Mouse (Mus musculus): Measurements from ENCODE around the gene Zscan2. TPM values are rescaled to one million over a fixed set of nuclear protein-coding genes. Genes with fewer than 3 reads are reported as not detected.

Gene Zscan2
- polyA plus RNA-seq, 1 experiment from 2014 or later = 5.7 TPM

DNA sequence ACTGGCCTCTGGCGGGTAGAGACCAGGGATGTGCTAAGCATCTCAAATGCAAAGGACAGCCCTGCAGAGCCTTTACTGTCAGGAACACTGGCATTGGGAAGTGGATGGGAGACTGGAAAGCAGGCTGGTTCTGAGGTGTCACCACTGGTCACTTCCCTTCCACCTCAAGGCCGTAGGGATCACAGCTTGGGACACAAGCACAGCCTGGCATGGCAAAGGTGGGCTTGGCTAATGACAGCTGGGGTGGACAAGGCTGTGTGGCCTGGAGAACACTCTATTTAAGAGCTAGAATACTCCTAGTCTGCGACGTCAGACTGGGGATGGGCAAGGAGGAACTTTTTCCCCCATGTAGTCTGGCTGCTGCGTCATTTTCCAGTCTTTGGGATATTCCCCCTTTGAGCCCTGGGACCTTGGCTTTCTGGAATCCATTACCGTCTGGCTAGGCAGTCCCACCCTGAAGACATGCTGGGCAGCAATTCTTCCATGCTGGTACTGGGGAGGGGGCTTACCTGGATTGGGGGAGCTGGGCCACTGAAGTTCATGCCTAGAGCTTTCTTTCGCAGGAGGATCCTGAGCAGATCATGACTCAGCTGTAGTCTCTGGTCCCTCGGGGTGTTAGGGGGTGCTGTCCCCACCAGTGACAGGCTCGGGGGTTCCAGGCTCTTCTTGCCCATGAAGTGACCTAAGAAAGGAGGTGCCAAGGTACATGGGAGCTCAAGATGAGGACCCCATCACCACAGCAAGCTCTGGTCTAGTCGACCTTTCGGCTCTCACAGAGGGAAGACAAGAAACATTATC lies 43.1 kb downstream of the Zscan2 start:
- Histone ChIP-seq H3K9ac (replicated peaks; ENCODE audit: low read depth, low read length) (no peak overlapping the region), H3K27me3 (replicated peaks; ENCODE audit: control insufficient read depth, insufficient read depth, low read length) (no peaks in the 10 kb centered on the region), H3K4me3 (replicated peaks; ENCODE audit: low read length) (no peak overlapping the region), H3K9me3 (ENCODE audit: control insufficient read depth, low read length) (no peaks in the 10 kb centered on the region), H3K4me1 (replicated peaks; ENCODE audit: control insufficient read depth, insufficient read depth, low read length) (peaks cover 33% of the 10 kb centered on the region), H3K27ac (ENCODE audit: low read length) (no peak overlapping the region), H3K4me2 (ENCODE audit: low read length) (no peak overlapping the region; the same call in 1 of the 2 replicates), H3K36me3 (ENCODE audit: control insufficient read depth, insufficient read depth) (peaks cover 8% of the 10 kb centered on the region)
- no peak for ATAC-seq
- WGBS = 87% methylated on average over 11 of the region's 11 CpGs

GRCm38 (mm10) chr7:80904921-80905515 lies 44.3 kb downstream of the Zscan2 start, which contains the start of gene Nmb:
TSS of gene Nmb (minus strand) at chr7:80905076.
- Histone ChIP-seq H3K36me3 (ENCODE audit: control insufficient read depth, insufficient read depth) (peaks cover 11% of the 10 kb centered on the region), H3K9me3 (ENCODE audit: control insufficient read depth, low read length) (no peaks in the 10 kb centered on the region), H3K27ac (ENCODE audit: low read length) (peak within 1 kb of the TSS; percentile 54), H3K27me3 (replicated peaks; ENCODE audit: control insufficient read depth, insufficient read depth, low read length) (no peaks in the 10 kb centered on the region), H3K4me3 (replicated peaks; ENCODE audit: low read length) (peak within 1 kb of the TSS; percentile 42), H3K9ac (replicated peaks; ENCODE audit: low read depth, low read length) (peak within 1 kb of the TSS; percentile 61), H3K4me2 (ENCODE audit: low read length) (peak within 1 kb of the TSS; percentile 87), H3K4me1 (replicated peaks; ENCODE audit: control insufficient read depth, insufficient read depth, low read length) (peaks cover 28% of the 10 kb centered on the region)
- peak; percentile 75 for ATAC-seq
- 2% methylated on average over 19 of the region's 19 CpGs for WGBS

DNA sequence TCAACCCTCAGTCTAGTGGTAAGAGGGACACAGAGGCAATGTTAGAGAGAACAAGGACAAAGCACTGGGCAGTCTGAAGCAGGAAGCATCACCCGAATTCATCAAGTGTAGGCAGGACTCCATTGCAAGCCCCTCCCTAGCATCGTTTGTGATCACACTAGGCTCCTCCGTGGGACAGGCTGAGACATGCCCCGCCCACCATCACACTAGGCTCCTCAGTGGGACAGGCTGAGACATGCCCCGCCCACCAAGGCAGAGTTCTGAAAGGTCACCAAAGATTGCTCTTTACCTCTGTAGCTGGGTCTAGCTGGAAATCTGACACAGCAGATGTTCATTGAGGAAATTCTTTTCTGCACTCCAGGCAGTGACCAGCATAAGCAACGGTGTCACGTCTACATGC lies 50.3 kb downstream of the Zscan2 start:
- WGBS = 86% methylated on average over 7 of the region's 7 CpGs
- Histone ChIP-seq H3K4me3 (replicated peaks; ENCODE audit: low read length) (no peak overlapping the region), H3K4me1 (replicated peaks; ENCODE audit: control insufficient read depth, insufficient read depth, low read length) (no peaks in the 10 kb centered on the region), H3K36me3 (ENCODE audit: control insufficient read depth, insufficient read depth) (peaks cover 18% of the 10 kb centered on the region), H3K9ac (replicated peaks; ENCODE audit: low read depth, low read length) (no peak overlapping the region), H3K27ac (ENCODE audit: low read length) (no peak overlapping the region), H3K27me3 (replicated peaks; ENCODE audit: control insufficient read depth, insufficient read depth, low read length) (no peaks in the 10 kb centered on the region), H3K9me3 (ENCODE audit: control insufficient read depth, low read length) (no peaks in the 10 kb centered on the region), H3K4me2 (ENCODE audit: low read length) (no peak overlapping the region)
- no peak for ATAC-seq

GRCm38 (mm10) chr7:80912496-80912895 lies 51.8 kb downstream of the Zscan2 start:
- no peaks in the 10 kb centered on the region for H3K4me1 ChIP-seq (replicated peaks; ENCODE audit: control insufficient read depth, insufficient read depth, low read length)
- H3K27ac ChIP-seq (ENCODE audit: low read length) = no peak overlapping the region
- no peak overlapping the region for H3K9ac ChIP-seq (replicated peaks; ENCODE audit: low read depth, low read length)
- H3K27me3 ChIP-seq (replicated peaks; ENCODE audit: control insufficient read depth, insufficient read depth, low read length) = no peaks in the 10 kb centered on the region
- ATAC-seq = no peak
- H3K36me3 ChIP-seq (ENCODE audit: control insufficient read depth, insufficient read depth) = peaks cover 17% of the 10 kb centered on the region
- H3K4me2 ChIP-seq (ENCODE audit: low read length) = no peak overlapping the region
- no peaks in the 10 kb centered on the region for H3K9me3 ChIP-seq (ENCODE audit: control insufficient read depth, low read length)
- no peak overlapping the region for H3K4me3 ChIP-seq (replicated peaks; ENCODE audit: low read length)
- 87% methylated on average over 8 of the region's 8 CpGs for WGBS

DNA sequence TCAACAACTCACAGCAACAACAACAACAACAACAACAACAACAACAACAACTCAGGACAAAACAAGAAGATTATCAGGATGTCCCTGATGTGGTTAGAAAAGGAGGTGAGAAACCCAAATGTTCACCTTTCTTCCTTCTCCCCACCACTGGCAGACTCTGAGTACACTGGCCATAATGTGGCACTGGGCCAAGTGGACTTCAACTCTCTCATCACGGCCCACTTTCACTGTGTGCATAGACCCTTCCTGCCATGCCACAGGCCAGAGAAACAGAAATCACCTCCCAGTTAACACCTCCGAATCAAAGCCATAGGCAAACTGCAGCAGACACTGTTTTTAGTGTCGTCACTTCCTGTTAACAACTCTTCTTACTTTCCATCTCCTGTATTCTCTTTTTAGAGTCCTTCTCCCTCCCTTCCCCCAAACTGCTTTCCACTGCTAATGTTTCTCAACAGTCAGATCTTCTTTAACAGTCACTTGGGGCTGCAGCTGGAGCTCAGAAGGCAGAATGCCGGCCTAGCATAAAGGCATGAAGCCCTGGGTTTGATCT lies 57.3 kb downstream of the Zscan2 start:
- H3K36me3 ChIP-seq (ENCODE audit: control insufficient read depth, insufficient read depth) = peaks cover 17% of the 10 kb centered on the region
- no peaks in the 10 kb centered on the region for H3K9me3 ChIP-seq (ENCODE audit: control insufficient read depth, low read length)
- H3K4me3 ChIP-seq (replicated peaks; ENCODE audit: low read length) = no peak overlapping the region
- H3K4me2 ChIP-seq (ENCODE audit: low read length) = no peak overlapping the region
- H3K4me1 ChIP-seq (replicated peaks; ENCODE audit: control insufficient read depth, insufficient read depth, low read length) = no peaks in the 10 kb centered on the region
- ATAC-seq = no peak
- no peaks in the 10 kb centered on the region for H3K27me3 ChIP-seq (replicated peaks; ENCODE audit: control insufficient read depth, insufficient read depth, low read length)
- H3K27ac ChIP-seq (ENCODE audit: low read length) = no peak overlapping the region
- H3K9ac ChIP-seq (replicated peaks; ENCODE audit: low read depth, low read length) = no peak overlapping the region
- WGBS = 88% methylated on average over 4 of the region's 4 CpGs

GRCm38 (mm10) chr7:80918982-80919646 lies 58.4 kb downstream of the Zscan2 start:
- Histone ChIP-seq H3K4me1 (replicated peaks; ENCODE audit: control insufficient read depth, insufficient read depth, low read length) (no peaks in the 10 kb centered on the region), H3K27me3 (replicated peaks; ENCODE audit: control insufficient read depth, insufficient read depth, low read length) (no peaks in the 10 kb centered on the region), H3K4me2 (ENCODE audit: low read length) (no peak overlapping the region), H3K9me3 (ENCODE audit: control insufficient read depth, low read length) (no peaks in the 10 kb centered on the region), H3K4me3 (replicated peaks; ENCODE audit: low read length) (no peak overlapping the region), H3K36me3 (ENCODE audit: control insufficient read depth, insufficient read depth) (peaks cover 17% of the 10 kb centered on the region), H3K9ac (replicated peaks; ENCODE audit: low read depth, low read length) (no peak overlapping the region), H3K27ac (ENCODE audit: low read length) (no peak overlapping the region)
- WGBS = 90% methylated on average over 8 of the region's 8 CpGs
- no peak for ATAC-seq

GRCm38 (mm10) chr7:80919647-80920008 lies 58.9 kb downstream of the Zscan2 start:
- H3K27ac ChIP-seq (ENCODE audit: low read length) = no peak overlapping the region
- WGBS = 93% methylated on average over 5 of the region's 5 CpGs
- peaks cover 17% of the 10 kb centered on the region for H3K36me3 ChIP-seq (ENCODE audit: control insufficient read depth, insufficient read depth)

GRCm38 (mm10) chr7:80923165-80923564 lies 62.4 kb downstream of the Zscan2 start:
- Histone ChIP-seq H3K4me1 (replicated peaks; ENCODE audit: control insufficient read depth, insufficient read depth, low read length) (no peaks in the 10 kb centered on the region), H3K27ac (ENCODE audit: low read length) (no peak overlapping the region), H3K36me3 (ENCODE audit: control insufficient read depth, insufficient read depth) (peaks cover 20% of the 10 kb centered on the region), H3K4me3 (replicated peaks; ENCODE audit: low read length) (no peak overlapping the region), H3K9ac (replicated peaks; ENCODE audit: low read depth, low read length) (no peak overlapping the region), H3K4me2 (ENCODE audit: low read length) (no peak overlapping the region), H3K9me3 (ENCODE audit: control insufficient read depth, low read length) (no peaks in the 10 kb centered on the region), H3K27me3 (replicated peaks; ENCODE audit: control insufficient read depth, insufficient read depth, low read length) (no peaks in the 10 kb centered on the region)
- WGBS = 84% methylated on average over 2 of the region's 2 CpGs
- no peak for ATAC-seq

More at GRCm38 (mm10) chr7:80919647-80920008, 58.9 kb downstream of the Zscan2 start:
- ATAC-seq = no peak
- Histone ChIP-seq H3K9ac (replicated peaks; ENCODE audit: low read depth, low read length) (no peak overlapping the region), H3K4me2 (ENCODE audit: low read length) (no peak overlapping the region), H3K9me3 (ENCODE audit: control insufficient read depth, low read length) (no peaks in the 10 kb centered on the region), H3K4me3 (replicated peaks; ENCODE audit: low read length) (no peak overlapping the region), H3K4me1 (replicated peaks; ENCODE audit: control insufficient read depth, insufficient read depth, low read length) (no peaks in the 10 kb centered on the region), H3K27me3 (replicated peaks; ENCODE audit: control insufficient read depth, insufficient read depth, low read length) (no peaks in the 10 kb centered on the region)
